Mouse (Mus musculus): ENCODE measurements around the gene Apobec4. TPM values are rescaled to one million over a fixed set of nuclear protein-coding genes. Genes with fewer than 3 reads are reported as not detected.
A peak's percentile ranks its signal among the peaks of the same experiment; 100 is the strongest.
"Not testable (repeated sequence)": the region's sequence is repeated elsewhere in the genome, so short reads cannot be mapped to it uniquely, and the experiment has no call there.

Apobec4 gene
- total and polyA plus RNA-seq, 3 experiments: not detected

DNA sequence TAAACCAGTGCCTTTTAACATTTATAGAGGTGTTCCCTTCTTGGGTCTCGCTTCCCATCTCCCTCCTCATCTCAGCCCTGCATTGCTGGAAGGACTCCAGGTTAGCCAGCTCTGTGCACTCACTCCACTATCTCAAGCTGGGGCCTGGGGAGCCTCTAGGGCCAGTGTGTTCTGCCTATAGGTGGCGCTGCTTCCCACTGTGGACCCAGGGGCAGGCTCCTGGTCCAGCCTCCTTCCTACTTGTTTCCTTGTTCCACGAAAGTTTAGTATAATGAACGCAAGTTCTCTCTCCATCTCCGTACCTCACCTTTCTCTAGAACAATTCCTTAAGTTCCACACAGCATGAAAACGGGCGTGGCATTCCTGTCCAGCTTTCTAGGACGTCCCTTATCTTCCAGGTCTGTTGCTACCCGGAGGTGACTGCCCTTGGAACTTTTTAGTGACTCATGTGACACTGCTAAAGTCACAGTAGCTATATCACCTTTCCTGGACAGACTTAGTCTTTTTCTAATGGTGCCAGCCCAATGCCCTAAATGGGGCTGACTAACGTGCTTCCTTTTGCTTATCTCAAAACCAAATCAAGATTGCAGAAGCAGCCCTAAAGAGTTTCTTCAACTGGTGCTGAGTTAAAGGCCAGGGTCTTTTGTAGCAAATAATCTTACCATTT, 28.9 kb downstream of the Apobec4 start (continued):
- TF ChIP-seq HCFC1 (IDR thresholded peaks at IDR 0.05; ENCODE audit: low read depth, low read length) (no peak), UBTF (IDR thresholded peaks at IDR 0.05; ENCODE audit: borderline replicate concordance, insufficient read depth, low read depth, low read length) (no peak), RCOR1 (IDR thresholded peaks at IDR 0.05; ENCODE audit: low read depth, low read length) (no peak), SIN3A (IDR thresholded peaks at IDR 0.05; ENCODE audit: low read length) (peak; percentile 34; the same call in 1 of the 2 replicates), NRF1 (IDR thresholded peaks at IDR 0.05; ENCODE audit: insufficient read depth, low read depth, low read length, poor library complexity, severe bottlenecking) (no peak), ELF1 (IDR thresholded peaks at IDR 0.05; ENCODE audit: low read depth, low read length) (no peak), POLR2A (IDR thresholded peaks at IDR 0.05; ENCODE audit: control insufficient read depth in 1 of 2, insufficient read depth in 1 of 2, low read depth in 1 of 2, low read length in 2 of 2, poor library complexity in 1 of 2) (no peak), ZKSCAN1 (IDR thresholded peaks at IDR 0.05; ENCODE audit: low read depth, low read length) (no peak), BHLHE40 (IDR thresholded peaks at IDR 0.05; ENCODE audit: borderline replicate concordance, low read depth, low read length) (no peak), MAZ (IDR thresholded peaks at IDR 0.05; ENCODE audit: low read depth, low read length) (no peak)

DNA sequence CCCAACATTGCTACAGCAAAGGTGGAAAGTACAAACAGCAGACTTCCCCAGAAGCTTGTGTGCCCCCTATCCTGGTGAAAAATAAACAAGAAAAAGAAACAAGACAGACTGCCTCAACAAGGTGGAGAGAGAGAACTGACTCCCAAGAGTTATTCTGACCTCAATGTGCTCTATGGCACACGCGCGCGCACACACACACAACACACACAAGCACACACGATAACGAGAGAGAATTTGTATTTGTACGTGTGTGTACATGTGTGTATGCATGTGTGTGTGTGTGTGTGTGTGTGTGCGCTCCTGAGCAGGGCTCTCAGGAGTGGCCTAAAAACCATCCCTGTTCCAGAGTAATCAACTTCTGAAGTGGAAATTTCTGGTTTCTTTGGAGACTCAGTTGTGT, 34.3 kb downstream of the Apobec4 start:
- DNase-seq (ENCODE audit: low read depth, low spot score): no peak
- Histone ChIP-seq H3K4me3 (ENCODE audit: control insufficient read depth in 1 of 2, insufficient read depth in 1 of 2, low read depth in 2 of 2, low read length in 2 of 2) (no peak overlapping the region), H3K27ac (ENCODE audit: control insufficient read depth, low read depth, low read length) (no peak overlapping the region), H3K36me3 (ENCODE audit: control insufficient read depth in 1 of 2, insufficient read depth in 2 of 2, low read length in 2 of 2) (no peaks in the 10 kb centered on the region), H3K27me3 (ENCODE audit: control insufficient read depth in 1 of 2, insufficient read depth in 2 of 2, low read length in 2 of 2) (no peaks in the 10 kb centered on the region), H3K9ac (ENCODE audit: control insufficient read depth, low read depth, low read length, poor library complexity, severe bottlenecking) (no peak overlapping the region), H3K9me3 (replicated peaks; ENCODE audit: insufficient read depth, low read length) (no peaks in the 10 kb centered on the region), H3K4me1 (ENCODE audit: control insufficient read depth in 1 of 2, insufficient read depth in 2 of 2, low read length in 2 of 2) (no peaks in the 10 kb centered on the region), H3K79me2 (ENCODE audit: control insufficient read depth, insufficient read depth, low read length, poor library complexity) (no peaks in the 10 kb centered on the region)
- no peak for TF ChIP-seq ZNF384 (IDR thresholded peaks at IDR 0.05; ENCODE audit: low read depth, low read length)
- no peak for TF ChIP-seq MXI1 (IDR thresholded peaks at IDR 0.05; ENCODE audit: low read depth, low read length)
- no peak for TF ChIP-seq ETS1 (IDR thresholded peaks at IDR 0.05; ENCODE audit: low read depth, low read length)
- no peak for TF ChIP-seq MAFK (IDR thresholded peaks at IDR 0.05; ENCODE audit: borderline replicate concordance, low read depth, low read length)
- TF ChIP-seq MYB (IDR thresholded peaks at IDR 0.05; ENCODE audit: low read depth, low read length): no peak
- no peak for TF ChIP-seq POLR2A (IDR thresholded peaks at IDR 0.05; ENCODE audit: control insufficient read depth in 1 of 2, insufficient read depth in 1 of 2, low read depth in 1 of 2, low read length in 2 of 2, poor library complexity in 1 of 2)
- TF ChIP-seq GATA1 (IDR thresholded peaks at IDR 0.05; ENCODE audit: low read depth, low read length): no peak
- no peak for TF ChIP-seq HCFC1 (IDR thresholded peaks at IDR 0.05; ENCODE audit: low read depth, low read length)
- TF ChIP-seq JUND (IDR thresholded peaks at IDR 0.05; ENCODE audit: low read depth, low read length): no peak
- TF ChIP-seq ELF1 (IDR thresholded peaks at IDR 0.05; ENCODE audit: low read depth, low read length): no peak
- no peak for TF ChIP-seq MYC (IDR thresholded peaks at IDR 0.05; ENCODE audit: low read depth, low read length)
- TF ChIP-seq BHLHE40 (IDR thresholded peaks at IDR 0.05; ENCODE audit: borderline replicate concordance, low read depth, low read length): no peak
- no peak for TF ChIP-seq RCOR1 (IDR thresholded peaks at IDR 0.05; ENCODE audit: low read depth, low read length)
- no peak for TF ChIP-seq TBP (IDR thresholded peaks at IDR 0.05; ENCODE audit: low read depth, low read length)
- TF ChIP-seq NELFE (IDR thresholded peaks at IDR 0.05; ENCODE audit: low read depth, low read length): no peak
- TF ChIP-seq TAL1 (IDR thresholded peaks at IDR 0.05; ENCODE audit: low read length): no peak
- no peak for TF ChIP-seq USF2 (IDR thresholded peaks at IDR 0.05; ENCODE audit: borderline replicate concordance in 1 of 2, insufficient read depth in 1 of 2, low read depth in 1 of 2, low read length in 2 of 2)
- no peak for TF ChIP-seq ZMIZ1 (IDR thresholded peaks at IDR 0.05; ENCODE audit: low read depth, low read length)
- TF ChIP-seq POLR2AphosphoS5 (IDR thresholded peaks at IDR 0.05; ENCODE audit: borderline replicate concordance, low read depth, low read length): no peak

DNA sequence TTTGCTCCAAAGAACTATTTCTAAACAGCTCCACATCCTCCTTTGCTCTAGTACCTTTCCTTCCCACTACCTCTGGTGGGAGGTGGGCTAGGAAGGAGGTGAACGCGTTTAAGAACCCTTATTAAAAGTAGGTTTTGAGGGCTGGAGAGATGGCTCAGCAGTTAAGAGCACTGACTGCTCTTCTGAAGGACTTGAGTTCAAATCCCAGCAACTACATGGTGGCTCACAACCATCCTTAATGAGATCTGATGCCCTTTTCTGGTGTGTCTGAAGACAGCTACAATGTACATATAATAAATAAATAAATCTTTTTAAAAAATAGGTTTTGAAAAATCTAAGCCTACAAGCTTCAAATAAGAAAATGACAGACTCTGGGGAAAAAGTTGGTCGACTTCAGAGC, 35.1 kb downstream of the Apobec4 start:
- not testable (repeated sequence) for H3K9ac ChIP-seq (ENCODE audit: control insufficient read depth, low read depth, low read length, poor library complexity, severe bottlenecking); H3K27me3 ChIP-seq (ENCODE audit: control insufficient read depth in 1 of 2, insufficient read depth in 2 of 2, low read length in 2 of 2); H3K4me1 ChIP-seq (ENCODE audit: control insufficient read depth in 1 of 2, insufficient read depth in 2 of 2, low read length in 2 of 2); H3K79me2 ChIP-seq (ENCODE audit: control insufficient read depth, insufficient read depth, low read length, poor library complexity); H3K4me3 ChIP-seq (ENCODE audit: control insufficient read depth in 1 of 2, insufficient read depth in 1 of 2, low read depth in 2 of 2, low read length in 2 of 2); H3K36me3 ChIP-seq (ENCODE audit: control insufficient read depth in 1 of 2, insufficient read depth in 2 of 2, low read length in 2 of 2); H3K9me3 ChIP-seq (replicated peaks; ENCODE audit: insufficient read depth, low read length); DNase-seq (ENCODE audit: low read depth, low spot score); H3K27ac ChIP-seq (ENCODE audit: control insufficient read depth, low read depth, low read length)
